Mouse (Mus musculus) neural tube, embryonic 13.5 days (tissue): Measurements from ENCODE around the gene Gm10837. TPM values are rescaled to one million over a fixed set of nuclear protein-coding genes. Genes with fewer than 3 reads are reported as not detected.
"Not testable (repeated sequence)": the region's sequence is repeated elsewhere in the genome, so short reads cannot be mapped to it uniquely, and the experiment has no call there.

ENCODE experiments used
- ATAC-seq: fragments of 200-750 bp; cut with Nextera tagmentation; 2 replicates; pipeline ENCODE4 v1.8.0; 2017; ENCODE audit warnings: low read depth, mild to moderate bottlenecking, moderate TSS enrichment, moderate library complexity
- H3K27ac ChIP-seq: fragments of 300-500 bp; sonication (generic); replicated peaks from 2 replicates; pipeline ENCODE4 v1.5.1; 2015; ENCODE audit warnings: moderate library complexity, mild to moderate bottlenecking, inconsistent platforms
- H3K27me3 ChIP-seq: fragments of 300-500 bp; sonication (generic); 2 replicates; pipeline ENCODE4 v1.6.1; 2015; ENCODE audit warnings: mild to moderate bottlenecking, inconsistent platforms
- H3K36me3 ChIP-seq: fragments of 300-500 bp; sonication (generic); 2 replicates; pipeline ENCODE4 v1.6.1; 2015; ENCODE audit warnings: mild to moderate bottlenecking, inconsistent platforms
- H3K4me1 ChIP-seq: fragments of 300-500 bp; sonication (generic); replicated peaks from 2 replicates; pipeline ENCODE4 v1.6.1; 2015; ENCODE audit warnings: inconsistent platforms
- H3K4me2 ChIP-seq: fragments of 300-500 bp; sonication (generic); 2 replicates; pipeline ENCODE4 v1.6.1; 2015; ENCODE audit warnings: inconsistent platforms, mild to moderate bottlenecking, moderate library complexity
- H3K4me3 ChIP-seq: fragments of 300-500 bp; sonication (generic); 2 replicates; pipeline ENCODE4 v1.5.1; 2015; ENCODE audit warnings: mild to moderate bottlenecking, inconsistent platforms
- H3K9ac ChIP-seq: fragments of 300-500 bp; sonication (generic); 2 replicates; pipeline ENCODE4 v1.6.1; 2015; ENCODE audit warnings: moderate library complexity, mild to moderate bottlenecking, inconsistent platforms
- H3K9me3 ChIP-seq: fragments of 300-500 bp; sonication (generic); 2 replicates; pipeline ENCODE4 v1.6.1; 2016; ENCODE audit warnings: inconsistent platforms
- WGBS: fragments of 180-500 bp; shearing (Covaris S2); methylation state at CpG from one replicate; pipeline ENCODE4 v1.1.7; 2015; 5-methylcytosine and 5-hydroxymethylcytosine counted together
- polyA plus RNA-seq: library from polyadenylated mRNA; unstranded; fragments of >200 nt; fragmentation: Nextera tagmentation; extraction: Ambion mirVana; gene quantifications from 2 replicates; pipeline ENCODE4 v1.2.1, GENCODE M21; 2015

The Gm10837 gene
- polyA plus RNA-seq, 1 experiment from 2014 or later, result 0.29 TPM

GRCm38 (mm10) chr14:122459332-122459731 is 31.1 kb upstream of the Gm10837 start:
- not testable (repeated sequence) for H3K9ac ChIP-seq, H3K9me3 ChIP-seq, H3K36me3 ChIP-seq, H3K4me2 ChIP-seq, H3K27ac ChIP-seq, ATAC-seq, H3K4me3 ChIP-seq
- 71% methylated on average over 12 of the region's 12 CpGs for WGBS
- Histone ChIP-seq H3K4me1 (peaks cover 14% of the 10 kb centered on the region), H3K27me3 (peaks cover 74% of the 10 kb centered on the region)

GRCm38 (mm10) chr14:122459776-122460175 is 30.6 kb upstream of the Gm10837 start:
- peak overlapping the region; percentile 17; the same call in 1 of the 2 replicates for H3K4me3 ChIP-seq
- 75% methylated on average over 1 of the region's 1 CpGs for WGBS
- 0 out of 2 replicates have a peak overlapping the region, but pooled peaks have one; percentile 23 for H3K27ac ChIP-seq
- H3K4me1 ChIP-seq, result peaks cover 16% of the 10 kb centered on the region
- H3K36me3 ChIP-seq, result no peaks in the 10 kb centered on the region
- peaks cover 74% of the 10 kb centered on the region for H3K27me3 ChIP-seq
- H3K9me3 ChIP-seq, result no peaks in the 10 kb centered on the region
- 0 out of 2 replicates have a peak overlapping the region, but pooled peaks have one; percentile 18 for H3K9ac ChIP-seq
- H3K4me2 ChIP-seq, result peak overlapping the region; percentile 39
- ATAC-seq, result no peak

GRCm38 (mm10) chr14:122460226-122460625 is 30.2 kb upstream of the Gm10837 start:
- Histone ChIP-seq H3K4me3 (peak overlapping the region; percentile 17), H3K27me3 (peaks cover 74% of the 10 kb centered on the region)
- WGBS, result 32% methylated on average over 5 of the region's 5 CpGs

GRCm38 (mm10) chr14:122461500-122461899 is 28.9 kb upstream of the Gm10837 start:
- Histone ChIP-seq H3K9me3 (no peaks in the 10 kb centered on the region), H3K9ac (peak overlapping the region; percentile 78; the same call in 1 of the 2 replicates), H3K27me3 (peaks cover 74% of the 10 kb centered on the region), H3K36me3 (no peaks in the 10 kb centered on the region), H3K27ac (no peak overlapping the region), H3K4me2 (peak overlapping the region; percentile 68), H3K4me3 (peak overlapping the region; percentile 52), H3K4me1 (peaks cover 28% of the 10 kb centered on the region)
- no peak for ATAC-seq
- 27% methylated on average over 3 of the region's 3 CpGs for WGBS

More at GRCm38 (mm10) chr14:122460226-122460625, 30.2 kb upstream of the Gm10837 start:
- no peaks in the 10 kb centered on the region for H3K9me3 ChIP-seq
- H3K36me3 ChIP-seq, result no peaks in the 10 kb centered on the region
- H3K4me2 ChIP-seq, result peak overlapping the region; percentile 39
- H3K4me1 ChIP-seq, result peaks cover 21% of the 10 kb centered on the region
- 0 out of 2 replicates have a peak overlapping the region, but pooled peaks have one; percentile 23 for H3K27ac ChIP-seq
- H3K9ac ChIP-seq, result 0 out of 2 replicates have a peak overlapping the region, but pooled peaks have one; percentile 18
- no peak for ATAC-seq

- peak overlapping the region; percentile 78 for H3K9ac ChIP-seq
- H3K9me3 ChIP-seq, result no peaks in the 10 kb centered on the region
- H3K4me2 ChIP-seq, result peak overlapping the region; percentile 68
- WGBS, result 6% methylated on average over 9 of the region's 9 CpGs
- H3K27ac ChIP-seq, result peak overlapping the region; percentile 87
- H3K36me3 ChIP-seq, result no peaks in the 10 kb centered on the region
- peaks cover 78% of the 10 kb centered on the region for H3K27me3 ChIP-seq
- no peak for ATAC-seq
- H3K4me1 ChIP-seq, result peaks cover 28% of the 10 kb centered on the region
- H3K4me3 ChIP-seq, result peak overlapping the region; percentile 52
Observed at GRCm38 (mm10) chr14:122461966-122462365, 28.4 kb upstream of the Gm10837 start.

- no peak for ATAC-seq
- 5% methylated on average over 17 of the region's 17 CpGs for WGBS
Observed at GRCm38 (mm10) chr14:122462689-122463079, 27.7 kb upstream of the Gm10837 start.

GRCm38 (mm10) chr14:122463080-122463691 is 27.2 kb upstream of the Gm10837 start:
- Histone ChIP-seq H3K4me3 (peak overlapping the region; percentile 52), H3K36me3 (no peaks in the 10 kb centered on the region), H3K27me3 (peaks cover 88% of the 10 kb centered on the region), H3K4me2 (peak overlapping the region; percentile 68), H3K27ac (peak overlapping the region; percentile 87), H3K4me1 (peaks cover 28% of the 10 kb centered on the region), H3K9ac (peak overlapping the region; percentile 78), H3K9me3 (no peaks in the 10 kb centered on the region)
- ATAC-seq, result no peak
- under 1% methylated on average over 40 of the region's 40 CpGs for WGBS

More at GRCm38 (mm10) chr14:122462689-122463079, 27.7 kb upstream of the Gm10837 start:
- H3K27me3 ChIP-seq, result peaks cover 85% of the 10 kb centered on the region
- peak overlapping the region; percentile 78 for H3K9ac ChIP-seq
- no peaks in the 10 kb centered on the region for H3K36me3 ChIP-seq
- H3K27ac ChIP-seq, result peak overlapping the region; percentile 87
- H3K4me1 ChIP-seq, result peaks cover 28% of the 10 kb centered on the region
- no peaks in the 10 kb centered on the region for H3K9me3 ChIP-seq
- H3K4me2 ChIP-seq, result peak overlapping the region; percentile 68
- peak overlapping the region; percentile 52 for H3K4me3 ChIP-seq

- H3K4me3 ChIP-seq, result peak overlapping the region; percentile 52
- not testable (repeated sequence) for H3K9me3 ChIP-seq, H3K36me3 ChIP-seq
- peaks cover 31% of the 10 kb centered on the region for H3K4me1 ChIP-seq
- ATAC-seq, result peak; percentile 38; the same call in 1 of the 2 replicates
- peaks cover 90% of the 10 kb centered on the region for H3K27me3 ChIP-seq
- H3K9ac ChIP-seq, result peak overlapping the region; percentile 78
- H3K27ac ChIP-seq, result peak overlapping the region; percentile 87
- H3K4me2 ChIP-seq, result peak overlapping the region; percentile 68
- WGBS, result 0% methylated on average over 58 of the region's 58 CpGs
Observed at GRCm38 (mm10) chr14:122463734-122464341, 26.5 kb upstream of the Gm10837 start.

- peaks cover 94% of the 10 kb centered on the region for H3K27me3 ChIP-seq
- H3K4me1 ChIP-seq, result peaks cover 31% of the 10 kb centered on the region
- H3K27ac ChIP-seq, result peak overlapping the region; percentile 87
- H3K9ac ChIP-seq, result peak overlapping the region; percentile 78
- 1% methylated on average over 56 of the region's 62 CpGs for WGBS
- H3K36me3 ChIP-seq, result no peaks in the 10 kb centered on the region
- H3K9me3 ChIP-seq, result no peaks in the 10 kb centered on the region
- H3K4me2 ChIP-seq, result peak overlapping the region; percentile 68
- peak overlapping the region; percentile 52 for H3K4me3 ChIP-seq
- 0 out of 2 replicates have a peak, but pooled peaks have one; percentile 13 for ATAC-seq
Observed at GRCm38 (mm10) chr14:122464351-122464762, 26.0 kb upstream of the Gm10837 start.

GRCm38 (mm10) chr14:122464763-122465741 is 25.3 kb upstream of the Gm10837 start, which contains the start of gene Zic5:
Zic5 (minus strand) TSS chr14:122465677.
- ATAC-seq, result peak; percentile 76
- Histone ChIP-seq H3K9ac (peak within 1 kb of the TSS; percentile 78), H3K4me1 (peaks cover 31% of the 10 kb centered on the region), H3K4me3 (peak within 1 kb of the TSS; percentile 52), H3K27ac (peak within 1 kb of the TSS; percentile 87), H3K36me3 (no peaks in the 10 kb centered on the region), H3K27me3 (peaks cover 95% of the 10 kb centered on the region), H3K4me2 (peak within 1 kb of the TSS; percentile 68), H3K9me3 (no peaks in the 10 kb centered on the region)
- WGBS, result under 1% methylated on average over 60 of the region's 62 CpGs

GRCm38 (mm10) chr14:122465931-122466490 is 24.4 kb upstream of the Gm10837 start:
- Histone ChIP-seq H3K4me1 (peaks cover 31% of the 10 kb centered on the region), H3K9ac (0 out of 2 replicates have a peak overlapping the region, but pooled peaks have one; percentile 78), H3K4me3 (peak overlapping the region; percentile 52), H3K27ac (peak overlapping the region; percentile 46; the same call in 1 of the 2 replicates), H3K36me3 (no peaks in the 10 kb centered on the region), H3K27me3 (peaks cover 98% of the 10 kb centered on the region), H3K9me3 (no peaks in the 10 kb centered on the region), H3K4me2 (peak overlapping the region; percentile 68)
- 18% methylated on average over 13 of the region's 13 CpGs for WGBS
- ATAC-seq, result no peak
